Mouse (Mus musculus) liver, embryonic 11.5 days (tissue): ENCODE results near the gene Csnk1g1. TPM values are rescaled to one million over a fixed set of nuclear protein-coding genes. Genes with fewer than 3 reads are reported as not detected.
A peak's percentile ranks its signal among the peaks of the same experiment; 100 is the strongest.

Source experiments
- ATAC-seq: fragments of 200-750 bp; cut with Nextera tagmentation; replicated peaks from 2 replicates; pipeline ENCODE4 v1.8.0; 2017; ENCODE audit warnings: moderate number of reproducible peaks, mild to moderate bottlenecking, moderate TSS enrichment, moderate library complexity; ENCODE audit not compliant: low FRiP score
- DNase-seq: peaks from one replicate; pipeline ENCODE4 v3.0.0-alpha.2; 2017; ENCODE audit warnings: low spot score
- H3K27ac ChIP-seq: fragments of 300-500 bp; sonication (generic); 2 replicates; pipeline ENCODE4 v1.5.1; 2014; ENCODE audit warnings: mild to moderate bottlenecking, low read depth, low read length, control low read depth
- H3K27me3 ChIP-seq: fragments of 300-500 bp; sonication (generic); replicated peaks from 2 replicates; pipeline ENCODE4 v1.6.1; 2014; ENCODE audit warnings: low read length, mixed read lengths; ENCODE audit not compliant: control insufficient read depth, insufficient read depth
- H3K36me3 ChIP-seq: fragments of 300-500 bp; sonication (generic); 2 replicates; pipeline ENCODE4 v1.6.1; 2014; ENCODE audit warnings: mild to moderate bottlenecking, low read length, moderate library complexity, mixed read lengths; ENCODE audit not compliant: control insufficient read depth, insufficient read depth
- H3K4me1 ChIP-seq: fragments of 300-500 bp; sonication (generic); replicated peaks from 2 replicates; pipeline ENCODE4 v1.6.1; 2014; ENCODE audit warnings: low read length, mixed read lengths; ENCODE audit not compliant: control insufficient read depth, insufficient read depth
- H3K4me2 ChIP-seq: fragments of 300-500 bp; sonication (generic); 2 replicates; pipeline ENCODE4 v1.6.1; 2014; ENCODE audit warnings: mild to moderate bottlenecking, control low read depth, moderate library complexity
- H3K4me3 ChIP-seq: fragments of 300-500 bp; sonication (generic); 2 replicates; pipeline ENCODE4 v1.5.1; 2014; ENCODE audit warnings: low read depth, low read length, control low read depth
- H3K9ac ChIP-seq: fragments of 300-500 bp; sonication (generic); 2 replicates; pipeline ENCODE4 v1.6.1; 2014; ENCODE audit warnings: low read depth, low read length, control low read depth
- H3K9me3 ChIP-seq: fragments of 300-500 bp; sonication (generic); 2 replicates; pipeline ENCODE4 v1.6.1; 2016; ENCODE audit warnings: low read length, inconsistent platforms, mixed read lengths; ENCODE audit not compliant: control insufficient read depth
- WGBS: fragments of 180-500 bp; shearing (Covaris S2); extraction: QIAGEN DNeasy Blood & Tissue Kit; methylation state at CpG from one replicate; pipeline ENCODE4 v1.1.7; 2014; 5-methylcytosine and 5-hydroxymethylcytosine counted together
- polyA plus RNA-seq: library from polyadenylated mRNA; unstranded; fragments of >200 nt; fragmentation: Nextera tagmentation; extraction: Ambion mirVana; gene quantifications from 2 replicates; pipeline ENCODE4 v1.2.1, GENCODE M21; 2014

Csnk1g1 gene
- 10.8 and 11.7 TPM in 2 replicates for polyA plus RNA-seq

- H3K9ac ChIP-seq, result peak within 1 kb of the TSS; percentile 82
- under 1% methylated on average over 38 of the region's 38 CpGs for WGBS
- peak; percentile 98 for ATAC-seq
Observed at GRCm38 (mm10) chr9:65908394-65909300, at the start of gene Csnk1g1, which contains the start of gene Trip4. Gene Csnk1g1, plus strand, starts transcription at chr9:65908924. Gene Trip4, minus strand, starts transcription at chr9:65908794.

GRCm38 (mm10) chr9:65859656-65860055, 49.1 kb upstream of the Csnk1g1 start:
- Histone ChIP-seq H3K27me3 (no peaks in the 10 kb centered on the region), H3K4me1 (no peaks in the 10 kb centered on the region), H3K4me2 (no peak overlapping the region), H3K36me3 (peaks cover 14% of the 10 kb centered on the region; the same call in 1 of the 2 replicates), H3K9me3 (no peaks in the 10 kb centered on the region), H3K9ac (no peak overlapping the region), H3K27ac (no peak overlapping the region), H3K4me3 (no peak overlapping the region)
- no peak for ATAC-seq
- 58% methylated on average over 1 of the region's 1 CpGs for WGBS
- DNase-seq, result no peak

More at GRCm38 (mm10) chr9:65908394-65909300, at the start of gene Csnk1g1, which contains the start of gene Trip4:
- Histone ChIP-seq H3K4me3 (peak within 1 kb of the TSS; percentile 81), H3K4me2 (peak within 1 kb of the TSS; percentile 83), H3K36me3 (peaks cover 4% of the 10 kb centered on the region; the same call in 1 of the 2 replicates), H3K27me3 (no peaks in the 10 kb centered on the region), H3K4me1 (peaks cover 5% of the 10 kb centered on the region), H3K9me3 (no peaks in the 10 kb centered on the region), H3K27ac (peak within 1 kb of the TSS; percentile 70)
- peak; percentile 91 for DNase-seq

- Histone ChIP-seq H3K27me3 (no peaks in the 10 kb centered on the region), H3K27ac (peak overlapping the region; percentile 71), H3K9ac (peak overlapping the region; percentile 79), H3K9me3 (no peaks in the 10 kb centered on the region), H3K36me3 (no peaks in the 10 kb centered on the region; the same call in 1 of the 2 replicates), H3K4me3 (peak overlapping the region; percentile 72), H3K4me2 (peak overlapping the region; percentile 65), H3K4me1 (no peaks in the 10 kb centered on the region)
- WGBS, result under 1% methylated on average over 37 of the region's 37 CpGs
- DNase-seq (peak; percentile 87), ATAC-seq (peak; percentile 97)
Observed at GRCm38 (mm10) chr9:65884564-65885315, 24.0 kb upstream of the Csnk1g1 start.

- peaks cover 5% of the 10 kb centered on the region; the same call in 1 of the 2 replicates for H3K4me1 ChIP-seq
- H3K27ac ChIP-seq, result peak within 1 kb of the TSS; percentile 19; the same call in 1 of the 2 replicates
- DNase-seq (peak; percentile 78), ATAC-seq (peak; percentile 91)
- H3K9me3 ChIP-seq, result no peaks in the 10 kb centered on the region
- H3K4me2 ChIP-seq, result peak within 1 kb of the TSS; percentile 69
- WGBS, result under 1% methylated on average over 21 of the region's 21 CpGs
- H3K36me3 ChIP-seq, result peaks cover 14% of the 10 kb centered on the region; the same call in 1 of the 2 replicates
- H3K9ac ChIP-seq, result peak within 1 kb of the TSS; percentile 77
- H3K4me3 ChIP-seq, result peak within 1 kb of the TSS; percentile 66
- H3K27me3 ChIP-seq, result no peaks in the 10 kb centered on the region
Observed at GRCm38 (mm10) chr9:65890143-65890628, 18.5 kb upstream of the Csnk1g1 start, which contains the start of gene Pclaf. Gene Pclaf, plus strand, starts transcription at chr9:65890237.

- Histone ChIP-seq H3K4me2 (peak overlapping the region; percentile 69), H3K4me1 (peaks cover 5% of the 10 kb centered on the region; the same call in 1 of the 2 replicates), H3K27me3 (no peaks in the 10 kb centered on the region), H3K27ac (no peak overlapping the region), H3K9ac (peak overlapping the region; percentile 77), H3K36me3 (peaks cover 18% of the 10 kb centered on the region; the same call in 1 of the 2 replicates), H3K4me3 (peak overlapping the region; percentile 66), H3K9me3 (no peaks in the 10 kb centered on the region)
- 9% methylated on average over 5 of the region's 5 CpGs for WGBS
- DNase-seq, result peak; percentile 33
- ATAC-seq, result no peak
Observed at GRCm38 (mm10) chr9:65891126-65891525, 17.6 kb upstream of the Csnk1g1 start.

- DNase-seq, result no peak
- Histone ChIP-seq H3K4me1 (no peaks in the 10 kb centered on the region), H3K4me2 (no peak overlapping the region), H3K27ac (no peak overlapping the region), H3K9me3 (no peaks in the 10 kb centered on the region), H3K27me3 (no peaks in the 10 kb centered on the region), H3K36me3 (peaks cover 35% of the 10 kb centered on the region), H3K4me3 (no peak overlapping the region), H3K9ac (no peak overlapping the region)
- WGBS, result 89% methylated on average over 2 of the region's 2 CpGs
- ATAC-seq, result no peak
Observed at GRCm38 (mm10) chr9:65896977-65897376, 11.7 kb upstream of the Csnk1g1 start.

- no peaks in the 10 kb centered on the region for H3K27me3 ChIP-seq
- ATAC-seq (no peak), DNase-seq (no peak)
- H3K4me1 ChIP-seq, result 0 out of 2 replicates have a peak, but pooled peaks cover 1% of the 10 kb centered on the region
- peaks cover 17% of the 10 kb centered on the region; the same call in 1 of the 2 replicates for H3K36me3 ChIP-seq
- H3K4me3 ChIP-seq, result no peak overlapping the region
- no peak overlapping the region for H3K9ac ChIP-seq
- H3K4me2 ChIP-seq, result no peak overlapping the region
- WGBS, result 69% methylated on average over 3 of the region's 3 CpGs
- H3K9me3 ChIP-seq, result no peaks in the 10 kb centered on the region
- H3K27ac ChIP-seq, result no peak overlapping the region
Observed at GRCm38 (mm10) chr9:65902879-65903278, 5.8 kb upstream of the Csnk1g1 start.

- Histone ChIP-seq H3K4me2 (no peak overlapping the region), H3K27me3 (no peaks in the 10 kb centered on the region), H3K36me3 (peaks cover 17% of the 10 kb centered on the region; the same call in 1 of the 2 replicates), H3K4me1 (0 out of 2 replicates have a peak, but pooled peaks cover 2% of the 10 kb centered on the region), H3K27ac (no peak overlapping the region), H3K4me3 (no peak overlapping the region), H3K9ac (no peak overlapping the region), H3K9me3 (no peaks in the 10 kb centered on the region)
- ATAC-seq (no peak), DNase-seq (no peak)
Observed at GRCm38 (mm10) chr9:65903419-65903818, 5.3 kb upstream of the Csnk1g1 start.
